Mouse (Mus musculus) splenic B cell, adult 2 months (primary cell): ENCODE results near the gene Stt3b.

Experiments
- DNase-seq: peaks from one replicate; pipeline ENCODE4 v3.0.0-alpha.2; 2011; ENCODE audit warnings: low read depth, low spot score
- H3K27me3 ChIP-seq: 2 replicates; pipeline ENCODE4 v1.6.1; 2012; ENCODE audit warnings: mild to moderate bottlenecking, low read length, moderate library complexity, mixed read lengths; ENCODE audit not compliant: control insufficient read depth, poor library complexity, insufficient read depth, severe bottlenecking
- H3K36me3 ChIP-seq: 2 replicates; pipeline ENCODE4 v1.6.1; 2012; ENCODE audit warnings: mild to moderate bottlenecking, low read length, moderate library complexity, mixed read lengths; ENCODE audit not compliant: control insufficient read depth, poor library complexity, insufficient read depth, severe bottlenecking

The Stt3b gene

DNA sequence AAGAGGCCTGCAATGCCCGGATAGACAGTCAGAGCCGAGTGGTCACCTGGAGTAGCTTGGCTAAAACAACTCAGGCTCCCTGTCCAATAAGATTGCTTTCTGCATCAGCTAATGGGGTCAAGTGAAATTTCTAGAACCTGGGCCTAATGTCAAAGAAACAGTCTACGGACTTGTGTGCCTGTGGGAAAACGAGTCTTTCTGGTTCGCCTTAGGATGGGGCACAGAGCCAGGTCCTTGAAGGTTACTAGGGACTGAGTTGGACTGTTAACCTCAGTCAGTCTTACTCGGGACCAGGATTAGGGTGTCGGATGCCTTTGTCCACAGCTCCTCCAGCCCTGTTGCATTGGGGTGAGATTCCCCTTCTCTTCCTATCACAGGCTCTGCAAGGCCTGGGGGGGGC, 113.1 kb downstream of the Stt3b start:
- no peaks in the 10 kb centered on the region for H3K27me3 ChIP-seq
- no peak for DNase-seq
- no peaks in the 10 kb centered on the region for H3K36me3 ChIP-seq

- H3K36me3 ChIP-seq = no peaks in the 10 kb centered on the region
- no peaks in the 10 kb centered on the region for H3K27me3 ChIP-seq
- peak; percentile 30 for DNase-seq
Observed at GRCm38 (mm10) chr9:115192890-115193289, 117.3 kb downstream of the Stt3b start.
